Mouse (Mus musculus) testis, adult 2 months (tissue): ENCODE data around the gene Adgrf3. TPM values are rescaled to one million over a fixed set of nuclear protein-coding genes. Genes with fewer than 3 reads are reported as not detected.

Experiments used
- H3K27ac ChIP-seq: fragments of 200-500 bp; 2 replicates; pipeline ENCODE4 v1.5.1; 2012; ENCODE audit warnings: low read depth, low read length; ENCODE audit not compliant: control insufficient read depth, insufficient read depth
- H3K27me3 ChIP-seq: fragments of 200-500 bp; 2 replicates; pipeline ENCODE4 v1.6.1; 2012; ENCODE audit warnings: mild to moderate bottlenecking, low read length, moderate library complexity; ENCODE audit not compliant: control insufficient read depth, insufficient read depth
- H3K36me3 ChIP-seq: fragments of 200-500 bp; 2 replicates; pipeline ENCODE4 v1.6.1; 2012; ENCODE audit warnings: mild to moderate bottlenecking, low read length; ENCODE audit not compliant: control insufficient read depth, insufficient read depth
- H3K4me1 ChIP-seq: fragments of 200-500 bp; 2 replicates; pipeline ENCODE4 v1.6.1; 2012; ENCODE audit warnings: low read length; ENCODE audit not compliant: control insufficient read depth, insufficient read depth
- H3K4me3 ChIP-seq: fragments of 200-500 bp; 2 replicates; pipeline ENCODE4 v1.5.1; 2012; ENCODE audit warnings: low read depth, mild to moderate bottlenecking, low read length, moderate library complexity, mixed read lengths; ENCODE audit not compliant: control insufficient read depth
- CTCF ChIP-seq: fragments of 200-500 bp; IDR thresholded peaks from 2 replicates; pipeline ENCODE4 v1.5.1; 2012; ENCODE audit warnings: low read depth, mild to moderate bottlenecking, inconsistent platforms, low read length, moderate library complexity; ENCODE audit not compliant: control insufficient read depth, insufficient read depth, insufficient replicate concordance
- POLR2A ChIP-seq: fragments of 200-500 bp; IDR thresholded peaks from 2 replicates; pipeline ENCODE4 v1.6.1; 2012; ENCODE audit warnings: low read depth, mild to moderate bottlenecking, inconsistent platforms, low read length, moderate library complexity; ENCODE audit not compliant: control insufficient read depth
- polyA plus RNA-seq: library from polyadenylated mRNA; depleted of rRNA; stranded (reverse); fragments of >200 nt; gene quantifications from 2 replicates; pipeline ENCODE4 v1.2.3, GENCODE M21; 2012

The Adgrf3 gene
- polyA plus RNA-seq, 1 experiment = 18.3 TPM

GRCm38 (mm10) chr5:30202221-30202620 lies 3.3 kb downstream of the Adgrf3 start:
- TF ChIP-seq CTCF (no peak), POLR2A (no peak)
- Histone ChIP-seq H3K4me1 (no peaks in the 10 kb centered on the region), H3K27ac (no peak overlapping the region), H3K4me3 (no peak overlapping the region), H3K36me3 (no peaks in the 10 kb centered on the region), H3K27me3 (no peaks in the 10 kb centered on the region)

- TF ChIP-seq CTCF = peak; percentile 11; the same call in 1 of the 2 replicates
- TF ChIP-seq POLR2A = no peak
- Histone ChIP-seq H3K4me3 (no peak overlapping the region), H3K36me3 (no peaks in the 10 kb centered on the region), H3K27me3 (no peaks in the 10 kb centered on the region), H3K4me1 (no peaks in the 10 kb centered on the region), H3K27ac (no peak overlapping the region)
Measured at GRCm38 (mm10) chr5:30201521-30201920, 4.0 kb downstream of the Adgrf3 start.

- Histone ChIP-seq H3K27me3 (no peaks in the 10 kb centered on the region), H3K36me3 (no peaks in the 10 kb centered on the region), H3K4me1 (no peaks in the 10 kb centered on the region), H3K27ac (no peak overlapping the region), H3K4me3 (no peak overlapping the region)
- TF ChIP-seq CTCF (no peak), POLR2A (no peak)
Measured at GRCm38 (mm10) chr5:30198257-30198656, 7.3 kb downstream of the Adgrf3 start.

GRCm38 (mm10) chr5:30195340-30195739 lies 10.2 kb downstream of the Adgrf3 start:
- no peaks in the 10 kb centered on the region for H3K4me1 ChIP-seq
- H3K27me3 ChIP-seq = no peaks in the 10 kb centered on the region
- TF ChIP-seq POLR2A (no peak), CTCF (no peak)
- no peak overlapping the region for H3K27ac ChIP-seq
- no peak overlapping the region for H3K4me3 ChIP-seq
- no peaks in the 10 kb centered on the region for H3K36me3 ChIP-seq

GRCm38 (mm10) chr5:30192452-30192851 lies 13.1 kb downstream of the Adgrf3 start:
- Histone ChIP-seq H3K27ac (no peak overlapping the region), H3K27me3 (no peaks in the 10 kb centered on the region), H3K4me3 (no peak overlapping the region), H3K4me1 (no peaks in the 10 kb centered on the region), H3K36me3 (no peaks in the 10 kb centered on the region; the same call in 1 of the 2 replicates)
- TF ChIP-seq POLR2A = no peak
- no peak for TF ChIP-seq CTCF

GRCm38 (mm10) chr5:30187687-30188485 lies 17.6 kb downstream of the Adgrf3 start:
- Histone ChIP-seq H3K4me1 (no peaks in the 10 kb centered on the region), H3K36me3 (no peaks in the 10 kb centered on the region; the same call in 1 of the 2 replicates), H3K4me3 (no peak overlapping the region), H3K27ac (no peak overlapping the region), H3K27me3 (no peaks in the 10 kb centered on the region)
- TF ChIP-seq CTCF (no peak), POLR2A (no peak)

- Histone ChIP-seq H3K4me1 (no peaks in the 10 kb centered on the region), H3K36me3 (peaks cover 3% of the 10 kb centered on the region), H3K27me3 (no peaks in the 10 kb centered on the region), H3K4me3 (no peak overlapping the region), H3K27ac (no peak overlapping the region)
- TF ChIP-seq CTCF (no peak), POLR2A (no peak)
Measured at GRCm38 (mm10) chr5:30175811-30176210, 29.7 kb downstream of the Adgrf3 start.
